Mouse (Mus musculus) thymus, adult 2 months (tissue): ENCODE measurements around the gene Erv3.

ENCODE experiments used
- CTCF ChIP-seq: fragments of 200-500 bp; IDR thresholded peaks from 2 replicates; pipeline ENCODE4 v1.5.1; 2012; ENCODE audit warnings: mild to moderate bottlenecking, control low read depth, low read length, moderate library complexity, borderline replicate concordance; ENCODE audit not compliant: control insufficient read depth, poor library complexity, insufficient read depth; ENCODE audit errors: extremely low read depth
- POLR2A ChIP-seq: fragments of 200-500 bp; IDR thresholded peaks from 2 replicates; pipeline ENCODE4 v1.6.1; 2012; ENCODE audit warnings: mild to moderate bottlenecking, low read length, control low read depth, moderate library complexity; ENCODE audit not compliant: control insufficient read depth, poor library complexity, insufficient read depth; ENCODE audit errors: extremely low read depth

DNA sequence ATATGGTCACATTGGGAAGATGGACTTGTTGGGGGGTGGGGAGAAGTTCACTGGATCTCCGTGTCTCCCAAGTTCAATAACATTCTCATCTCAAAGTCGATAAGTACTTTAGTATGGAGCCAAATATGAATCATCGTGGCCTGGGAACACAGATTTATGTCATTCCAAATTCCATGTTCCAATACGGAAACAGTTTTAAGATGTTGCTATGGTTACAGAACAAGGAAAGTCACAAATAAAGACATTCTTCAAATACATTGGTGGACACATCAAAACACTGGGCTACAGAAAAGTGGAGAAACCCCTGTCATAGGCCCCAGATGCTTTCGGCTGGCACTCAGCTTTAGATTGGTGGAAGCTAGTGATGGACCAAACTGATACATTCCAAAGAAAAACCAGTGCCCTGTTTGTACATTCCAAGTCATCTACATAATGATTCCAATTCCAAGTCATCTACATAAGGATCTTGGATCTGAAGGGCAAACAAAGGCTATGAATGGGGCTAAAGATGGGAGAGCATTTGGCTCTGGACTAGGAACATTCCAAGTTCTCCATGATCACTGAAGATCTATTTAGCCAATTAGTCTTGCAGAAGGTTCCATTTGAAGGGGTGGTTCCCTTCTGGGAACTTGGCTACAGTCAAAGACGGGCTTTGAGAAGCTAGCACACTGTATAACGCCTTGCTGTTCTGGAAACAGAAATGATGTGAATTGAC is 17.2 kb upstream of the Erv3 start:
- TF ChIP-seq POLR2A (no peak), CTCF (no peak)
